Mouse (Mus musculus) C2C12 (cell line): ENCODE results near the gene Icmt. TPM values are rescaled to one million over a fixed set of nuclear protein-coding genes. Genes with fewer than 3 reads are reported as not detected.
A peak's percentile ranks its signal among the peaks of the same experiment; 100 is the strongest.

Experiments
- H3K27me3 ChIP-seq: one replicate; pipeline ENCODE4 v1.6.1; 2011; ENCODE audit not compliant: control insufficient read depth, insufficient read depth, insufficient read length
- H3K36me3 ChIP-seq: one replicate; pipeline ENCODE4 v1.6.1; 2011; ENCODE audit not compliant: control insufficient read depth, insufficient read depth
- H3K4me3 ChIP-seq: one replicate; pipeline ENCODE4 v1.5.1; 2011; ENCODE audit warnings: mild to moderate bottlenecking, control low read depth; ENCODE audit not compliant: poor library complexity, insufficient read depth, severe bottlenecking
- H3K79me2 ChIP-seq: one replicate; pipeline ENCODE4 v1.6.1; 2011; ENCODE audit not compliant: control insufficient read depth, insufficient read depth
- H3K79me3 ChIP-seq: one replicate; pipeline ENCODE4 v1.6.1; 2011; ENCODE audit warnings: low read depth, control low read depth
- H3ac ChIP-seq: one replicate; pipeline ENCODE3; 2011; ENCODE audit warnings: low read depth; ENCODE audit not compliant: control insufficient read depth, insufficient read length
- CEBPB ChIP-seq: IDR thresholded peaks from one replicate; pipeline ENCODE4 v1.6.1; 2011; ENCODE audit warnings: low read depth, mild to moderate bottlenecking, control low read depth, moderate library complexity
- CTCF ChIP-seq: IDR thresholded peaks from one replicate; pipeline ENCODE4 v1.5.1; 2011; ENCODE audit not compliant: control insufficient read depth, insufficient read depth, insufficient read length
- FOSL1 ChIP-seq: IDR thresholded peaks from one replicate; pipeline ENCODE4 v1.8.0; 2011; ENCODE audit warnings: mild to moderate bottlenecking, low read length; ENCODE audit not compliant: poor library complexity, insufficient read depth, severe bottlenecking
- MAX ChIP-seq: IDR thresholded peaks from one replicate; pipeline ENCODE4 v1.6.1; 2011; ENCODE audit warnings: mild to moderate bottlenecking, control low read depth
- MYOD1 ChIP-seq: IDR thresholded peaks from one replicate; pipeline ENCODE4 v1.6.1; 2011; ENCODE audit warnings: low read depth; ENCODE audit not compliant: control insufficient read depth, insufficient read length
- MYOG ChIP-seq: IDR thresholded peaks from one replicate; pipeline ENCODE4 v1.6.1; 2011; ENCODE audit not compliant: control insufficient read depth, insufficient read length; ENCODE audit errors: extremely low read depth
- USF1 ChIP-seq: IDR thresholded peaks from one replicate; pipeline ENCODE4 v1.6.1; 2011; ENCODE audit warnings: low read depth, mild to moderate bottlenecking, control low read depth, moderate library complexity
- polyA plus RNA-seq: library from polyadenylated mRNA; unstranded; fragments of >200 nt; fragmentation: generic; extraction: Trizol; gene quantifications from one replicate; pipeline ENCODE4 v1.2.1, GENCODE M21; 2012; ENCODE audit warnings: missing spikeins

Icmt gene
- polyA plus RNA-seq, 1 experiment = 34.1 TPM

DNA sequence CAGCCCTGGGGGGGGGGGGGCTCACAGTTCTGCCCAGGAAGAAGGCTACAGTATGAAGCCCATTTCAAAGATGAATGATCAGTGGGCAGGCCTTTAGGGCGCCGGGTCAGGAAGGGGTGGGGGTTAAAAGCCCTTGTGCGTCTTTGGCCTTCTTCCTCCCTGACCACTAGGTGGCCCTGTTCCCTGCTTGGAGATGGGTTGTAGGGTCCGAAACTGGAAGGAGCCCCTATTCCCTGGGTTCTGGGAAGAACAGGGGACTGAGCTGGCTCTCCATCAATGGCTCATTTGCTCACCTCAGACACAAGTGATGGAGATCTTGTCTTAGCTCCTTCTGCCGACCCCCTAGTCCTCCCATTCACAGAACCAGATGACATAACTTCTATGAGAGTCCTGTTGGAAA, 46.3 kb downstream of the Icmt start:
- Histone ChIP-seq H3K79me3 (no peaks in the 10 kb centered on the region), H3ac (no peak overlapping the region), H3K36me3 (no peaks in the 10 kb centered on the region), H3K4me3 (no peak overlapping the region), H3K27me3 (peaks cover 21% of the 10 kb centered on the region), H3K79me2 (no peaks in the 10 kb centered on the region)
- TF ChIP-seq FOSL1 (no peak), MYOG (no peak), MAX (no peak), CTCF (peak; percentile 50)

GRCm38 (mm10) chr4:152344651-152345050, 47.6 kb downstream of the Icmt start:
- no peak for TF ChIP-seq CTCF
- TF ChIP-seq MAX = no peak
- TF ChIP-seq USF1 = no peak
- TF ChIP-seq CEBPB = no peak
- no peak for TF ChIP-seq MYOD1
- TF ChIP-seq FOSL1 = no peak
- TF ChIP-seq MYOG = no peak
- no peak overlapping the region for H3ac ChIP-seq
- H3K36me3 ChIP-seq = no peaks in the 10 kb centered on the region
- no peak overlapping the region for H3K4me3 ChIP-seq
- H3K79me2 ChIP-seq = no peaks in the 10 kb centered on the region
- H3K27me3 ChIP-seq = peaks cover 22% of the 10 kb centered on the region
- no peaks in the 10 kb centered on the region for H3K79me3 ChIP-seq

- peaks cover 23% of the 10 kb centered on the region for H3K27me3 ChIP-seq
These were observed 48.3 kb downstream of the Icmt start for GRCm38 (mm10) chr4:152345120-152345889.

DNA sequence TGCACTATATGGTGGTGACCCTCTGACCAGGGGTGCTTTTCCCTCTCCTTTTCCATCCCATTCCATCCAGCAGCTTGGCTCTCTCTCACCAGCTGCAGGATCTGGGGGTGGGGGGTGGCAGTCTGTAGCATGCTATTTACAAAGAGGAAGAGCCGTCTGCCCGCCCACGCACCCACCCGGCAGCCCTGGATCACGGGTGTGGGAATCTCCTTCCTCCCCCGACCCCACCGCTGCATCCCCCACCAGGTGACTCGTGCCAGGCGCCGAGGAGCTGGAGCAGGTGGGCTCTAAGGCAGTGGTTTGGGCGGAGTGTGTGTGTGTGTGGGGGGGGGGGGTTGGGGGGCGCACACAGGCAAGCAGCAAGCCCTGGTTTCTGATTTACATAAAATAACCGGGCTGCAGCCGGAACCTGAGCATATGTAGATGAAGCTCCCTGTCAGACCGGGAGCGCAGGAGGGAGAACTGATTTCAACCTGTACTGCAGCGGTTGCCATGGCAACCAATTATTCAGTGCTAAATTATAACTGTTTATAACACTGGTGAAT, 52.9 kb downstream of the Icmt start:
- TF ChIP-seq MAX (no peak), CEBPB (no peak), MYOD1 (no peak), FOSL1 (no peak), MYOG (no peak), CTCF (no peak), USF1 (no peak)
- Histone ChIP-seq H3K79me3 (no peaks in the 10 kb centered on the region), H3K4me3 (no peak overlapping the region), H3K36me3 (no peaks in the 10 kb centered on the region), H3K79me2 (no peaks in the 10 kb centered on the region), H3ac (no peak overlapping the region), H3K27me3 (peaks cover 23% of the 10 kb centered on the region)

More at GRCm38 (mm10) chr4:152345120-152345889, 48.3 kb downstream of the Icmt start:
- no peaks in the 10 kb centered on the region for H3K79me3 ChIP-seq
- no peaks in the 10 kb centered on the region for H3K36me3 ChIP-seq
- no peak overlapping the region for H3ac ChIP-seq
- H3K4me3 ChIP-seq = no peak overlapping the region
- no peaks in the 10 kb centered on the region for H3K79me2 ChIP-seq
- TF ChIP-seq MAX (no peak), MYOG (no peak), FOSL1 (no peak), USF1 (no peak), MYOD1 (peak; percentile 48), CTCF (no peak), CEBPB (peak; percentile 70)

DNA sequence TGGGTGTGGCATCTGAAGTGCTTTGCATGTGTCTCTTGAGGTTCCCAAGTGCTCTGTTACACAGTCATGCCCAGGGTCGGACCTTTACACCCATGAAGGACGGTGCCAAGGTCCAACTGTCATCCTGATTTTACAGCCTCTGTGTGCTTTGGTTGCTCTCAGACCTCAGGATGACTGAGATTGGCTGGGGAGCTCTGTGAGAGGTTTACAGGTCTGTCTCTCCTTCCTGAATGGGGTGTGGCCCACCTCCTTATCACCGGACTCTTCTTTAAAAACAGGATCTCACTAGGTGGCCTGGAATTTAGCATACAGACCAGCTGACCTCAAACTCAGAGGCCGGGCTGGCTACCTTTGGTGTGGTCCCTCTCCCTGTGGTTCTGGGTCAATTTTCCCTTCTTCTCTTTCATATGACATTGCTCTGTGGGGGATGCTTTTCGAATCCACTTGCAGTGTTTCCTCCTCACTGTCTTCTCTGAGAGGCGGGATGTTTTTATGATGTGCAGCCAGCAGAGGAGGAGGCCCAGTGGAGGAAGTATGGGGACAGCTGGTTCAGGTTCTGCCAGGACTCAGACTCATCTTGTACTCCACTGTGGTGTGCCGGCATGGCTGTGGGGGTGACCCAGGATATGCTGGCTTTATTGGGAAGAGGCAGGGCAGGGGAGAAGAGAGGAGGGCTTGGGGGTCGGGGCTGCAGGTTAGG, 53.8 kb downstream of the Icmt start:
- Histone ChIP-seq H3ac (no peak overlapping the region), H3K79me2 (no peaks in the 10 kb centered on the region), H3K4me3 (no peak overlapping the region), H3K36me3 (no peaks in the 10 kb centered on the region), H3K27me3 (peaks cover 23% of the 10 kb centered on the region), H3K79me3 (no peaks in the 10 kb centered on the region)
- TF ChIP-seq MAX = no peak
- no peak for TF ChIP-seq FOSL1
- TF ChIP-seq CTCF = no peak
- no peak for TF ChIP-seq MYOG
- no peak for TF ChIP-seq CEBPB
- TF ChIP-seq USF1 = no peak
- no peak for TF ChIP-seq MYOD1
